Mouse (Mus musculus): ENCODE data around the gene Bend3.

DNA sequence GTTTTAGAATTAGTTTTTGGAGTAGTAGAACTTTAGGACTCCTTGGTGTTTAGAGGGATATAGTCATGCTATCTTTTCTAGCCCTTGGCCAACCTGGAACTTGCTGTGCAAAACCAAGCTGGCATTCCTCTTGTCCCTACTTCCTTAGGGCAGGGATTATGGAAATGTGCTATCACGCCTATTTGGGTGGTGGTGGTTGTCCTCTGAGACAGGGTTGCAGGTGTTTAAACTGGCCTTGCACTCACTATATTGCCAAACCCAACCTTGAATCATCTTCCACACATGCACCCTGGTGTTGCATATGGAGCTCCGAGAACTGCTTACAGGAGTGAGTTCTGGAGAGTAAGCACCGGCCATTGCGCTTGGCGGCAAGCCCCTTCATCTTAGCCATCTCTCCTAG lies 3.4 kb downstream of the Bend3 start:
- TF ChIP-seq CTCF (IDR thresholded peaks at IDR 0.05; ENCODE audit: low read depth, low read length) (no peak), POLR2A (IDR thresholded peaks at IDR 0.05; ENCODE audit: borderline replicate concordance, low read depth, low read length) (no peak)

All from bone marrow macrophage, adult 2 months (primary cell).